Mouse (Mus musculus) frontal cortex, postnatal 14 days (tissue): Measurements from ENCODE around the gene Ttll11.

Experiments used
- DNase-seq, 2 experiments: peaks; one replicate each; pipeline ENCODE4 v3.0.0; 2022; ENCODE audit warnings: low spot score in 2 of 2

The Ttll11 gene

DNA sequence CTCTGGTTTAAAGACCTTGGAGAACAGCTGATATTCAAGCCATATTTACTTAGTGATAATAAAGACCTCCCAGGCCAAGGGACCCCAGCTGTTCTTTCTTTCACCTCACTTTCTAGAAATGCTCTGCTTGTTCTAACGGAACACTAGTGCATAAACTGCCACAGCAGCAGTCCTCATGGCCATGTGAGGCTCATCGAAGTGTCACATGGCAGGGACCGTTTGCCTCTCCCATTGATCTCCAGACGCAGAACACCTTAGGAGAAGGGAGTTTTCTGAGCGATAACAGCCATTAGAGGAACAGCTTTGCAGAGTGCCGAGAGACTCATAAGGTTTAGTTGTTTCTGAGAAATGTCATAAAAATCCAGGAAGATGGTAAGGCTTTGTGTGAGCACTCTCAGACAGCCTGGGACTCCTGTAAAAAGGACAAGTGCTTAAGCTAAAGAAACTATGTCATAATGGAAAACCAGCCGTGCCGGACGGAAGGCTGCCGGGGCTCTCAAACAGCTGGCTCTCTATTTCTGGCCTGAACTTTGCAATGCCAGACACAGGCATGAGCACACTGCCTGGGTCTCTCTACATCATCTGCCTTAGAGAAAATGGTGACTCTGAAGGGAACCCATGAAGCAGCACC is 13.7 kb downstream of the Ttll11 start:
- DNase-seq, result no peak

DNA sequence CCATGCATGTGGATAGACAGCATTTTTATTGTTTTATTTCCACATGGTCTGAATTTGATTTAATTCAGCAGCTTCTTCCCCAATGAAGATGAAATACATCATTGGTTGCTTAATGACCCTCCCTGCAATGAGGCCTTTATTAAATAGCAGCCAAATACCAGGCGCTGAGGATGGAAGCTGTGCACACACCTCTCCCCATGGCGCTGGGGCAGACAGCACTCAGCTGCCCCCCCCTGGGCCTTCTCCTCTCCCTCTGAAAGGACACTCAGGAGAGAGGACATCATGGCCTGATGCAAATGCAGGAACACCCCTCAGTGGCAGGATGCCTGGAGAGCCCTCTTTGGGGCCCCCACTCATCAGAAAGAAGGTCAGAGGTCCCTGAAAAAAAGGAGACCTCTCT is 16.4 kb downstream of the Ttll11 start:
- no peak for DNase-seq

DNA sequence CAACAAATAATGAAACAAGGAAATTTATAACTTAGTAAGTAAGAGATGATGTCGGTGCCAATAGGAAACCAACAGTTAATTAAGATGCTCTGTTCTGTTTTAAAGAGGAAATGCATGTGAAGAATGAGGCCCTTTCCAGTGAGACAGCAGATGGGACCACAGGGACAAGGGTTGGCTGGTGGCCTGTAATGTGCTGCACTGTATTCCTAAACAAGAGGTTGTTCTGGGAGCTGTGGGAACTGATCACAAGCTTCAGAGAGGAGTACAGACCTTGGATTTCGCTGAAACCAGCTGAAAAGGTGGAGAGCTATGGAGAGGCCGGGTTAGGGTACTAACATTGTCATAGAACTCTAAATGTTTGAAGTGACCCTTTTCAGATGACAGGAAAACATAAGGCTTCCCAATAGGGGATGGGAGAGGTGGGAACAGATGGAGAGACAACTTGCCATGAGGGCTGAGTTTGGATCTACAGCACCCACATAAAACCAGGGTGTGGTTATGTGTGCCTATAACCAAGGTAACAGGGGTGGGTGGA is 18.1 kb downstream of the Ttll11 start:
- no peak for DNase-seq

DNA sequence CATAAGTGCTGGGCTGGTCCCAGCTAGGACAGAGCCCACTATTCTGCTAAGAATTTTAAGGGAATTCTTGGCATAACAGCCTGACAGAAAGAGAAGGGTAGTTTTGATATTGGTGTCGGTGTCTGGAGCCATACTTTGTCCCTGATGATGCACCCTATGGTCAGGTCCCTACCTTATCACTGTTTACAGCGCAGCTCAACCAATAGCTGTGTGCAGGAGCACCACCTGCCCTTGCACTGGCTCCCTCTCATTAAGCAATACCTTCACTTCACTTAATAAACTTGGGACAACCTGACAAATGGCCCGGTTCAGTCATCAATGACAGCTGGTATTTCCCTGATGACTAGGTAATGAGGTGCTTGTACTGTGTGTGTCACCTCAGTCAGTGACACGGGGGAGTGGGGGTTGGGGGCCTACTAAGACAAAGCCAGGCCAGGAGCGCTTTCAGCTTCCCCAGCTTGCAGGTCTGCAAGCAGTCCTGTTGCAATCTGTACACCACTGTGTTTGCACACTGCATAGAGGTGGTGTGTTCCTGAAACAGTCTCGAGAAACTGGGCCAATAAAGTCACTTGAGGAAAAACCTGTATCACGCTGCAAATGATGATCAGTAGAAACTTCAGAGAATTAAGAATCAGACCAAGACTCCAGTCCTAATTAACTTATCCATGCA is 22.1 kb downstream of the Ttll11 start:
- DNase-seq, result no peak

DNA sequence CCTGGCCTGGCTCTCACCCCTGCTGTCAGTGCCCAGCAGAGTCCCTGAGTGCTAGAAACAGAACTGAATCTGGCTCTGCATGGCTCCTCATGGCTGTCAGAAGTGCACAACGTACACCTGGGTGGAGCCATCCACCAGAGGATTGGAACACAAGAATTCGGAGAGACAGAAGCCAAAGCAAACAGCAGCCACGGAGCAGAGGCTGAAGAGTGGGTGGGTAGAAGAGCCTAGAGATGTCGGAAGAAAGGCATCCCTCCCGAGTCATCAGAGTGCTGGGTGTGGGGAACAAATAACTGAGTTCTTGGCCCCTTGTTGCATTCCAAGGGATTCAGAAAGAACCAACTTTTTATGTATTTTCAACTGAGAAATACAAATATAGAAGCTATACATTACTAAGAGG is 24.5 kb downstream of the Ttll11 start:
- DNase-seq, result no peak

DNA sequence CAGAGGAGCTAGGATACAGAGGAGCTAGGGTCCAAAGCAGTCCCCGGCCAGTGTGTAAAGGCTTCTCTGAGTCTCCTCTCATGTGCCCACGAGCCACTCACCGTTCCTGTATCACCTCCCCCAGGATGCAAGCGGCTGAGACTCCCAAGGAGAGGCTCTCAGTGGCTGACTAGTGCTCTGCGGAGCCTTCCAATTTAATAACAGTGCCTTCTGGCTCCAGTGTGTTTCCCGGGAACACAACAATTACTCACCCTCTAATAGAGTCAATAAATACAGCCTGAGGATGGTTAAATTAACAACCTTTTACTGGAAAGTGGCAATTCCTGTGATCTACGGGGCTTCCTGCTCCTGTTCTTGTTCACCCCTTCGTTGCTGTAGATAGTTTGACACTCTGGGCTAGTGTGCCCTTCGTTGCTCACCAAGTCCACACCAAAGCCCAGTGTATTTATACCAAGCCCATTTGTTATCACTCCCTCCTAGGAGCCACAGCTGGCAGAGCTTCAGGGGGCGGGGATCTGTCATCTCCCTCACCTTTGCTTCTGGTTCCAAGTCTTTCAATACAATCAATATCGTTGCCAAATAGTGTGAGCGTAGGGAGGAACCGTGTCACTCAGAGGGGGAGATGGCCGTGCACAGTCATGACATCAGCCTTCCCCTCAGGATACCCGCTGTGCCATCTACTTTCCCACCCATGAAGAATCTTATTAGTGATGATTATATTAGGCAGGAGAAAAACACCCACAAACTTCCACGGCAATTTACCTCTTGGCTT is 27.3 kb downstream of the Ttll11 start:
- DNase-seq, result no peak

DNA sequence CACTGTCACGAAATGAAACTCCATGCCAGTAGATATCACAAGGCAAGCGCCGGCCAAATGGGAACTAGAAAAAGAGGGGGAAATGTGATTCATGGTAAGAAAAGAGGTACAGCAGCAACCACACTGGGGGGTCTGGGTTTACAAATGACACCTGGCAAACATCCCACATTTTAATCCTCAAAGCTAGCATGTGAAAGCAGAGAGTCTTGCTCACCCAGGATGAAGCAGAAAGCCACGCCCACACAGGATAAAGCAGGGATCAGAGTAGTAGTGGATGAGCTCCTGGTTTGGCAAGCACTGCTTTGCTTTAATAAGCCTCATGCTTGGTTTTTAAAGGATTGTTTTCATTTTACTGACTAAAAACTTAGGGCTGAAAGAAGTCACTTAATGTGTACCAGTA is 34.8 kb downstream of the Ttll11 start:
- no peak for DNase-seq

DNA sequence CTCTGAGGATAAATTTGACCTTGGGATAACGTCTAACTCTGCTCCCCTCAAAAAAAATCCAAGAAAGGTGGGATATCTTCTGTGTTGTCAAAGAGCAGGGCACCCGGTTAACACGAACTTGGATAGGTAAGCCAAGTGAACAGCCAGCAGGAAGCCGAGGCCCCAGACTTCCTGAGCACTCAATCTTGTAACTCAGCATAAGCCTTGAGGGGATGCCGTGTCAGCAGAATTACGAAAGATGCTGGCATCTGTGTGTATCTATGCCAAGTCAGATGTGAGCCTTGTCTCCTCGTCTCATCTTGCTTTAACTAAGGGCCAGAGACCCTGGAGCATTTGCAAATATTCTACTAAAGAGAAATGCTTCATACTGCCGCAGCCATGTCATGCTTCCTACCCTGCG is 36.8 kb downstream of the Ttll11 start:
- no peak for DNase-seq

DNA sequence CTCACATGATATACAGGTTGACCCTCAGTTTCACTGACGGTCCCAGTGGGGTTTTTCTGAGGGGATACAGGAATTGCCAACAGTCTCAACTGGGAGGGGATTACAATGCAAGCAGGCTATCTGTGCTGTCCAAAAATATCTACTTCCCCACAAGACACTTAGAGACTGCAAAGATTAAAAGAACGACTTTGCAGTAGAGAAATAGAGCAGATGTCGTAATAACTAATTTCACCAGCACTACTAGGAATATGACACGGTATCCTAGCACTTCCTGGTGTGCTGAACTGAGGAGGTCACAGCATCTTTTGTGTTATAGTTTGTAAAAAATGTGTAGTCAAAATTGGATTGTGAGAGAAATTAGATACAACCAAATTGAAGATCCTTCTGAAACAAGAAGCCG is 44.7 kb downstream of the Ttll11 start:
- no peak for DNase-seq

DNA sequence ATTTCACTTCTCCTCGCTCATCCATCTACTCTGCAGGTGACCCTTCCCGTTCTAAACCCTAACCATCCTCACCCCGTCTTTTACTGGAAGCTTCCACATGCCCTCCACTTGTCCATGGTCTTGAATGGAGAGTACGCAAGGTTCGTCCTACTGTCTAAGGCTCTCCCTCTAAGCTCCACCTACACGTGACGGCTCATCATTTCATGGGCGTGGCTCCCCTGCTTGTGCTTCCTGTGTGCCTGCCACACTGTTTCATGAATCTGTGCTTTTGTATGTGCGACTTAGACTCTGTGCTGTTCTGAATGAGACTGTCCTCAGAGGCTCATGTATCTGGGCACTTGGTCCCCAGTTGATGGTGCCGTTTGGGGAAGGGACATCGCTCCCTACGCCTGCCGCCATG is 46.6 kb downstream of the Ttll11 start:
- DNase-seq, result no peak

DNA sequence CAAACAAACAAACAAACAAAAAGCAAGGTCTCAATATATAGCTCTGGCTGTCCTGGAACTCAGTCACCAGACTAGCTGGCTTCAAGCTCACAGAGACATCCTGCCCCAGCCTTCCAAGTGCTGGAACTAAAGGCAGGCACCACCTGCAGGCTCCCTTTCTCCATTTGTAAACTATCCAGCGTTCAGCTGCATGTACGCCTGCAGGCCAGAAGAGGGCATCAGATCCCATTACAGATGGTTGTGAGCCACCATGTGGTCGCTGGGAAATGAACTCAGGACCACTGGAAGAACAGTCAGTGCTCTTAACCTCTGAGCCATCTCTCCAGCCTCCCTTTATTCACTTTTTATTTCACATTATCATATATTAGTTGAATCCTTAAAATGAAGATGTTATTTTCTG is 48.1 kb downstream of the Ttll11 start:
- no peak for DNase-seq

DNA sequence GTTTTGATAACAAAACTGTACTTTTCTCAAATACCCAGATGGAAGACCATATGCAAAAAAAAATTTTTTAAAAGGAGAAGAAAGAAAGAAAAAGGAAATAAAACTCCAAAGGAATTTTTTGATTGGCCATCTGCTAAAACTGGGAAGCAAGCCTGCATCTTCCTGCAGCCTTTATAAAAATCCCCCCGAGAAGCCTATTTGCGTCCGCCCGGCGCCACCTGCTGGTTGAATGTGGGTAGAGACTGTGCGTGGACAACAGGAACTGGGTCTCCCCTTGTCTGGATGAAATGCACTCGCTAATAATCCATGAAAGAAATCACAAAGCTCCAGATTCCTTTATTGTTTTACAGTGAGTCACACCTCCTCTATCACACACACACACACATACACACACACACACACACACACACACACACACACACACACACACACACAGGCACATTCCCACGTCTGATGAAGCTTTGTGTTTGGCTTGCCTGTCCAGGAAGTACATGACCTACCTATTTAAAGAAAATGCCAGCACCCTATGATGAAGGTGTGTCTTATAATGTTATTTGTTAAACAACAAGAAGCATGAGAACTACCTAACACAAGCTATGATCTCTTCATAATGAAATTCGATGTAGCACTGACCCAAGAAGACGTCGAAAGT is 49.1 kb downstream of the Ttll11 start:
- DNase-seq, result peak; percentile 53 to 80

DNA sequence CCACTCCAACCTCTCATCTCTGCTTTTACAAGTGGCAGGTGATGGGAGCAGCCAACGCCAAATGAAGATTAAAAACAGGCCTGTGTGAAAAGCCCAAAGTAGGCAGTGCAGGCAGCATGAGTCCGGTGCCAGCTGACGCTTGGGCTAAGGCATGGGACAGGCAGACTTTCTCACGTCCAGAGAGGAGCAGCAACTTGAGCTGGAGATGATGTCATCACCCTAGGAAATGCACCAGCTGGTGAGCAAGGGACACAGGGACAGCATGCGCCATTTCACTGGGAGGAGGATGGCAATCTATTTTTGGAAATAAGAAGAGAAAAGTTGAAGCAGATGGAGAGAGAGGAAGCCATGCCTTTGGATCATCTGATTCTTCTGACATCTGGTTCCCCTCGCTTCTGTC is 51.6 kb downstream of the Ttll11 start:
- DNase-seq, result no peak

DNA sequence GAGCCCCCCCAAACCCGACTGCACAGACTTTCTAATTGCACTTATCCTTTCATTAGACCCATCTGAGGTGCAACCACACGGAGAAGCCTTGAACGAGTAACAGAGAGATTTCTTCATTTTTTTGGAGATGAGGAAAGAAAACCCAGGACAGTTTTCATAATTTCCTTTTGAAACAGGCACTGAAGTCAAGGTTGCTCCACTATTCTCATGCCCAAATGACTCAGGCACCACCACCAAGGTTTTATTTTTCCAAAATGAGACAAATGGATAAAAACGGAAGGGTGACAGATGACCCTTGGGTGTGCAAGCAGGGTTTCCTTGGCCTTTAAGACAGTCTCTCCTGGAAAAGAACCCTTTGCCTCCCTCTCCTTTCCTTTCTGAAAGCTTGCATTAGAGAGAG is 54.8 kb downstream of the Ttll11 start:
- no peak for DNase-seq

DNA sequence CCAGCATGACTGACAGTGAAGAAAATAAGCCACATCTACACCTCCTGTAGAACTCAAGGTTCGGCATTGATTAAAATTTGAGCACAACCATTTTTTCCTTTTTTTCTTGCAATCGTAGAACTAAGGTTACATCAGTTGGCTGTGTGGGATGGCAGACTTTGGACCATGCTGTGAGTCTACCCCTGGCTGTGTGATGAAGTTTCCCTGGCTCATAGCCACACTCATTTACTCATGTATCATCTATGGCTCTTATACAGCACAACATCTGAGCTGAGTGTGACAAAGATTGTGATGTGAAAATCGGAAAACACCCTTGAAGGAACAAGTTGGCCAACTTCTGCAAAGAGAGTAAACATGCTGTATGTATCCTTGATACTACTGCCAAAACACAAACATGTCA is 56.8 kb downstream of the Ttll11 start:
- DNase-seq, result no peak

DNA sequence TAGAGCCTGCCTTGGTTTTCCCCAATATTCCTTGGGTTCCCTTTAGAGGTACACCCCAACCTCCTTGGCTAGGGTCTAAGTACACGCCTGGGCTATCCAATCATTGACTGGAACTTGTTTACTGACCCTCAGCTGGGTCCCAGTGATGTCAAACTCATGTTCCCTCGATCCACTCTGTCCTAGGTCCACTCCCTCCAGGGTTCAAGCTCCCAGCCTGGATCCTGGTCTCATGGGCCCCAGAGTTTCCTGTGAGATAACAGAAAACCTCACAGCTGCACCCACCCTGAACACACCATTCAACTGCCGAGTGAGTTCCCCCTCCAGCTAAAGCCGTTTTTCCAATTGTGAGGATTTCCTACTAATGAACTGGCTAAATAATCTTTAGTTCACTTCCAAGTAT is 67.6 kb downstream of the Ttll11 start:
- no peak for DNase-seq

DNA sequence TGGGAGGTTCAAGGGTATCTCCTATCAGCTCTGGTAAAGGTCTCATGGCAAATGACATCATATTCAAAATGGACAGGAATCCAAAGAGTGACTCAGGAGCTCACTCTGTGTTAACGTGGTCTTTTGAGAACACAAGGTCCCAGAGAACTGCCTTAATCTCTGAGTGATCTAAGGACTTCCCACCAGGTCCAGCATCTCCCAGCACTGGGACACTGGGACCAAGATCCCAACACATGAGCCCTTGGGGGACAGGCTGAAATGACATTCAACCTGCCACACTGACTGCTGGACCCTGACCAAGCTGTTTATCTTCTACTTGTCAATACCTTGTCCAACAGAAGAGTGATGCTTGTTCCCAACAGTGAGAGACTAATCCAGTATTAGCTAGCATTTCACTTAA is 68.0 kb downstream of the Ttll11 start:
- no peak for DNase-seq

DNA sequence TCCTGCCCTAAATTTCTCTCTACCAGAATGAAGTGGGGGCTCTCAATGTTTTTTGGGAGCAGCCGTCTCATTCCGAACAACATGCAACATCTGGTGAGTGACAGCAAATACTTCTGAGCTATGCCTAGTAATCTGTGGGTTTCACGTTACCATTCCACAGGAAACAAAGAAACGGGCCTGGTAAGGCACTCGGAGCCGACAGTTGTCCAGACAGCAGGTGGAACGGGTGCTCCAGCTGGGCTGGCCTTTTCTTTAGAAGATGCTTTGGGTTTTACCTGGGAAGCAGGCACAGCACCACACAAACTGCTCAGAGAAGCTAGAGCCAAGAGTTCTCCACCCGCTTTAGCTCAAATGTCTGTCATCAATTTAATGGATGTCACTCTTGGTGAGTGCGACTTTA is 69.0 kb downstream of the Ttll11 start:
- no peak for DNase-seq

DNA sequence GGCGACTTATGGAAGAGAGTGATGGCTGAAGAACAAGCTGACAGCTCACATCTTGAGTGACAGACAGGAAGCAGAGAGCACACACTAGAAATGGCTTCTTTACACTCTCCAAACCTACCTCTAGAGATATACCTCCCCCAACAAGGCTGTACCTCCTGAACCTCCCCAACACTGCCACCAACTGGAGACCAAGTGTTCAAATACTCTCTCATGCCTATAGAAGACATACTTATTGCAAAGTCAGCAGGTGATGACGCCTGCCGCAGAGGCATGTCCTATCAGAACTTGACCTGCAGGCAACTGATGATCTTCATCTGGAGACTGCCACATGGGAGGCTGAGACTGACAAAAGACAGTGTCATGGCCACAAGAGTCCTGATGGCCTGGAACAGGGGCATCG is 70.4 kb downstream of the Ttll11 start:
- DNase-seq, result no peak

DNA sequence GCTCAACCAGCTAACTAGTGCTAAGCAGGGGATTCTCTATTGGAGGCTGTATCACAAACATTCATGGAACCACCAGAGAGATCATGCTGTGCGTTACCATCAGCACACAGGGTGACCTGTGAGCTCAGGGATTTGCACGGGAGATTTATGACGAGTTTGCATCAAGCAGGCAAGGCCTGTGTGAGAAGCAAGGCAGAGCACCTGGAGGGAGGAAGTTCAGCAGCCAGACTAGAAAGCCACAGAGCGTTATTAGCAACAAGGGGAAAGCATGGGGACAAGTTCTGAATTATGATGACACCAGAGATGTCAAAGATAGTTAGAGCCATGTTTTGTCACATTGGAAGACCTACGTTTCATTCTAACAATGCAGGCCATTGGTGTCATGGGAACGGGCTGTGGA is 72.1 kb downstream of the Ttll11 start:
- DNase-seq, result no peak

DNA sequence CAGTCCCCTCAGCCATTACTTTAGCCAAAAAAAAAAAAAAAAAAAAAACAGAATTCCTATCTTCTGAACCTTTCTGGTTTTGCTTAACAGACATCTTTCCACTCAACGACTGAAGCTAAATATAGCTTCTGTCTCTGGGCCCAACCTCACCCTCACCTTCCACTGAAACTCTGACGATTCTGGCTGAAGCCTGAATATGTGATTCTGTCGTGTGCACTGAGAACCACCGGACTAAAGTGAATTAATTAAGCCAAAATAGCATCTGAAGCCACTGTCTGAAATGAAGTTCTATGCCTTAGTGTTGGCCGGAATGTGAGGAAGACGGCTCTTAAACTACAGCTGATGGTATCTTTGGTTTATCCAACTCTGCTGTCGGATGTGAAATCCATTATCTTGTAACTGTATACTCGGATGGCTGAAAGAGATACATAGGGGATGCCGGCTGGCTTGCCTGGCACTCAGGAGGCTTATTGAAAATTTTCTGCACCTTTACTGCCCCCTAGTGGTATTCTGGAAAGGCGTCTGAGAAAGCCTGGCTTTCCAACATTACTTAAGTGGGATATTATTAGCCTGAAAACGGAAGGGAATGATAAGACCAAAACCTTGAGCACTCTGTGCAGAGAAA is 73.4 kb downstream of the Ttll11 start:
- DNase-seq, result peak; percentile 26 to 59

DNA sequence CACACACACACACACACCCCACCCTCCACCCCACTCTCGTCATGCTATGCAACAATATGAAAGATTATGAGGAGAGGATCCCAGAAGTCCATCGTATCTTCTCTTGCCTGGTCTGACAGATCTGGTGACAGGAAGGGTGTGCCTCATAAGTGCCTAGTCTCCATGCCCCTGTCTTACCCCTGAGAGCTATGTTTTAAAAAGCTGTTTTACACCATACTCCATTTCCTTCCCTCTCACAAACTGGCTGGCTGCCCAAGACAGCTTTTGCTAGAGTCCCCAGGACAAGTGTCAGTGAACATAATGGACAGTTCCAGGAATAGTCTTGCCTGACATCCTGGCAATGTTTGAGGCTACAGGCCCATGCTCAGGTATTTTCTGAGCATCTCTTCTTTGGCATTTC is 78.9 kb downstream of the Ttll11 start:
- DNase-seq, result no peak
